Comparison of ENCODE assay signal across 8 mouse cellular contexts in the genomic region with DNA sequence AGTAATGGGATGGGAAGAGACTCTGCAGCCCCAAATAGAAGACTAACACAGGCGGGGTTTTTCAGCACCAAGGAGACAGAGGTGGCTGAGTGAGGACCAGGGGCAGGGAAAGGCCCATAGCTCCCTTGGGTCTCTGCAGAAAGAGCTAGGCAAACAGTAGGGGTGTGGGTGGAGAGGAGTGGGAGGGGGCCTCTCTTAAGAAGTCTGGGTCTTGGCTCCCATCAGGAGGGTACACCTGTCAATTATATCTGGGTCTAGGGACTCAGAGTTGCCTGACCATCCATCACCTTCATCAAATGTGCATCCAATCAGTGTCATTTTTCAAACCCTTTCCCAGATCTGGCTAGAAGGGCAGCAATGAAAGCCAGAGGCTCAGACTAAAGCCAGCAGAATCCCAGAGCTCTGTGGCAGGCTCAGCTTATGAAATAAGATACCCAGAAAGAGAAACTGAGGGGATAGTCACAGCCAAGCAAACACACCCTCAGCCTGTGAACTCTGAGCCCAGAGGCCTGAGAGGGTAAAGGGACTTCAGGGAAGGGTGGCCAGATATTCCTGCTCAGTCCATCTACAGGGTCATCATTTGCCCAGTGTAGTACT. TPM values are rescaled to one million over a fixed set of nuclear protein-coding genes. Genes with fewer than 3 reads are reported as not detected.
"Had no signal": no experiment of that assay in that cellular context is flagged by ENCODE, and none has a peak within 500 bp of the region (broad histone marks: within the 10 kb centered on the region; RNA-seq: fewer than 3 reads in every experiment).

No protein-coding gene starts in this region.

- H3K36me3 ChIP-seq: liver, embryonic 12.5 days; midbrain, embryonic 12.5 days had no signal

- H3K27me3 ChIP-seq: liver, embryonic 12.5 days; midbrain, embryonic 12.5 days had no signal

- H3K4me1 ChIP-seq: liver, embryonic 12.5 days; midbrain, embryonic 12.5 days had no signal

- ATAC-seq: liver, embryonic 12.5 days had no signal

- H3K9me3 ChIP-seq: liver, embryonic 12.5 days; midbrain, embryonic 12.5 days had no signal

- H3K4me3 ChIP-seq: liver, embryonic 12.5 days; midbrain, embryonic 12.5 days had no signal

- H3K9ac ChIP-seq: liver, embryonic 12.5 days; midbrain, embryonic 12.5 days had no signal

- H3K27ac ChIP-seq: liver, embryonic 12.5 days; midbrain, embryonic 12.5 days had no signal

- H3K4me2 ChIP-seq: liver, embryonic 12.5 days; midbrain, embryonic 12.5 days had no signal

- DNase-seq: kidney, postnatal 10 days; kidney, postnatal 4 days; right cerebral cortex, postnatal 14 days; thymus, adult 18-20 months; thymus, postnatal 14 days had no signal

RNA-seq across cellular contexts. Expression of gene Ddr2, which starts 58.0 kb away (rescaled TPM):
- total RNA-seq: megakaryocyte-erythroid progenitor cell, adult 5-6 weeks had no signal
